Mouse (Mus musculus): ENCODE measurements at regions not wholly inside any gene's neighbourhood (a gene's known extent, or its start where the extent isn't known, plus 50 kb on each side); places are given as distances from the start of the nearest gene placed in this dataset.

- 33% methylated on average over 5 of the region's 5 CpGs for WGBS
- Histone ChIP-seq H3K4me1 (replicated peaks; ENCODE audit: control insufficient read depth, insufficient read depth, low read length) (no peaks in the 10 kb centered on the region), H3K4me3 (ENCODE audit: low read depth, low read length) (no peak overlapping the region), H3K27me3 (replicated peaks; ENCODE audit: control insufficient read depth, insufficient read depth, low read length) (no peaks in the 10 kb centered on the region), H3K27ac (ENCODE audit: low read depth, low read length) (no peak overlapping the region), H3K9me3 (ENCODE audit: control insufficient read depth) (no peaks in the 10 kb centered on the region), H3K9ac (ENCODE audit: low read depth, low read length) (no peak overlapping the region), H3K4me2 (replicated peaks; ENCODE audit: low read depth) (no peak overlapping the region), H3K36me3 (ENCODE audit: control insufficient read depth, insufficient read depth) (no peaks in the 10 kb centered on the region)
- peak; percentile 87 for TF ChIP-seq CTCF (IDR thresholded peaks at IDR 0.05; ENCODE audit: low read depth)
- no peak for ATAC-seq
These were observed 623.4 kb downstream of the Insc start for GRCm38 (mm10) chr7:115366910-115367309.

GRCm38 (mm10) chr7:115371143-115371542 lies 627.6 kb downstream of the Insc start:
- H3K4me2 ChIP-seq (replicated peaks; ENCODE audit: low read depth) = no peak overlapping the region
- no peaks in the 10 kb centered on the region for H3K9me3 ChIP-seq (ENCODE audit: control insufficient read depth)
- no peak for TF ChIP-seq CTCF (IDR thresholded peaks at IDR 0.05; ENCODE audit: low read depth)
- no peak overlapping the region for H3K9ac ChIP-seq (ENCODE audit: low read depth, low read length)
- H3K27ac ChIP-seq (ENCODE audit: low read depth, low read length) = no peak overlapping the region
- WGBS = 73% methylated on average over 9 of the region's 9 CpGs
- no peak for ATAC-seq
- no peaks in the 10 kb centered on the region for H3K36me3 ChIP-seq (ENCODE audit: control insufficient read depth, insufficient read depth)
- no peaks in the 10 kb centered on the region for H3K4me1 ChIP-seq (replicated peaks; ENCODE audit: control insufficient read depth, insufficient read depth, low read length)
- no peak overlapping the region for H3K4me3 ChIP-seq (ENCODE audit: low read depth, low read length)
- H3K27me3 ChIP-seq (replicated peaks; ENCODE audit: control insufficient read depth, insufficient read depth, low read length) = no peaks in the 10 kb centered on the region

GRCm38 (mm10) chr7:115372921-115373320 lies 629.4 kb downstream of the Insc start:
- no peak overlapping the region for H3K27ac ChIP-seq (ENCODE audit: low read depth, low read length)
- H3K4me2 ChIP-seq (replicated peaks; ENCODE audit: low read depth) = no peak overlapping the region
- no peak for ATAC-seq
- H3K36me3 ChIP-seq (ENCODE audit: control insufficient read depth, insufficient read depth) = no peaks in the 10 kb centered on the region; the same call in 1 of the 2 replicates
- no peaks in the 10 kb centered on the region for H3K9me3 ChIP-seq (ENCODE audit: control insufficient read depth)
- 58% methylated on average over 2 of the region's 2 CpGs for WGBS
- H3K27me3 ChIP-seq (replicated peaks; ENCODE audit: control insufficient read depth, insufficient read depth, low read length) = no peaks in the 10 kb centered on the region
- no peaks in the 10 kb centered on the region for H3K4me1 ChIP-seq (replicated peaks; ENCODE audit: control insufficient read depth, insufficient read depth, low read length)
- H3K9ac ChIP-seq (ENCODE audit: low read depth, low read length) = no peak overlapping the region
- no peak overlapping the region for H3K4me3 ChIP-seq (ENCODE audit: low read depth, low read length)
- no peak for TF ChIP-seq CTCF (IDR thresholded peaks at IDR 0.05; ENCODE audit: low read depth)

DNA sequence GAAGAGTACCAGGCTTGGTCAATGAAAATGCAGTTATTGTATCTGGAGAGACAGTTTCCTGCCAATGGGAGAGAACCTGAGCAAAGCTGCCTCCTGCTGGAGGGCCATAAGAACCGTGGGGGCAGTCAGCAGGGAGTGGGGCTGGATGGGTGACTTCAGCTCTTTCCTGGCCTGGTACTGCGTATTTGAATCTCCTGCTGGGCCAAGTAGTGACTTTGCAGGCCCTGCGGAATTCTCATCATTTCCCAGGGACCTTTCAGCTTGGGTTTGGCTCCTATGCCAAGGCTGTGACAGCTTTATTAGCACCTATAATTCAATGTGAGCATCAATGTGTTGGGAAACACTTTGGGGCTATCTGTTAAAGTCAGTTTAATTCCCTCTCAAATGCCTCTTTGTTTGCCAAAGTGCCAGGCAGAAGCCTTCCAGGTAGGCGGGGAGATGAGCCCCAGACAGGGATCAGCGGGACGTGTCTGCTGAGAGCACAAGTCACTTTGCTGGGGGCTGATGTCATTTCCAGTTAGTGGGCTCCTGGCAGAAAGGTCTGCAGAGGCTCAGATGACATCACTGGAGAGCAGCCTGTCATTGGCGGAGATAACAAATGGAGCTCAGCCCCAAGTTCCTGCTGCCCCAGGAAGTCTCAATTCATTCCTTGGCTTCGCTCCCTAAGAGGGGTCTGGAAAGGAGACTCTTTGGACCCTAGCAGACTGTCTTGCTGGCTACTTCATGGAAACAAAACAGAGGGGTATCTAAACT lies 630.5 kb downstream of the Insc start:
- H3K4me1 ChIP-seq (replicated peaks; ENCODE audit: control insufficient read depth, insufficient read depth, low read length) = no peaks in the 10 kb centered on the region
- H3K4me3 ChIP-seq (ENCODE audit: low read depth, low read length) = no peak overlapping the region
- H3K27ac ChIP-seq (ENCODE audit: low read depth, low read length) = no peak overlapping the region
- no peak overlapping the region for H3K9ac ChIP-seq (ENCODE audit: low read depth, low read length)
- no peak overlapping the region for H3K4me2 ChIP-seq (replicated peaks; ENCODE audit: low read depth)
- WGBS = 51% methylated on average over 8 of the region's 8 CpGs
- no peak for ATAC-seq
- no peaks in the 10 kb centered on the region for H3K27me3 ChIP-seq (replicated peaks; ENCODE audit: control insufficient read depth, insufficient read depth, low read length)
- TF ChIP-seq CTCF (IDR thresholded peaks at IDR 0.05; ENCODE audit: low read depth) = peak; percentile 43
- no peaks in the 10 kb centered on the region; the same call in 1 of the 2 replicates for H3K36me3 ChIP-seq (ENCODE audit: control insufficient read depth, insufficient read depth)
- no peaks in the 10 kb centered on the region for H3K9me3 ChIP-seq (ENCODE audit: control insufficient read depth)

- Histone ChIP-seq H3K27ac (ENCODE audit: low read depth, low read length) (no peak overlapping the region), H3K4me2 (replicated peaks; ENCODE audit: low read depth) (no peak overlapping the region), H3K27me3 (replicated peaks; ENCODE audit: control insufficient read depth, insufficient read depth, low read length) (no peaks in the 10 kb centered on the region), H3K9ac (ENCODE audit: low read depth, low read length) (no peak overlapping the region), H3K4me1 (replicated peaks; ENCODE audit: control insufficient read depth, insufficient read depth, low read length) (no peaks in the 10 kb centered on the region), H3K36me3 (ENCODE audit: control insufficient read depth, insufficient read depth) (no peaks in the 10 kb centered on the region; the same call in 1 of the 2 replicates), H3K4me3 (ENCODE audit: low read depth, low read length) (no peak overlapping the region), H3K9me3 (ENCODE audit: control insufficient read depth) (no peaks in the 10 kb centered on the region)
- 88% methylated on average over 4 of the region's 4 CpGs for WGBS
- no peak for TF ChIP-seq CTCF (IDR thresholded peaks at IDR 0.05; ENCODE audit: low read depth)
- no peak for ATAC-seq
These were observed 632.6 kb downstream of the Insc start for GRCm38 (mm10) chr7:115376067-115376466.

- Histone ChIP-seq H3K9me3 (ENCODE audit: control insufficient read depth) (no peaks in the 10 kb centered on the region), H3K36me3 (ENCODE audit: control insufficient read depth, insufficient read depth) (no peaks in the 10 kb centered on the region; the same call in 1 of the 2 replicates), H3K4me2 (replicated peaks; ENCODE audit: low read depth) (no peak overlapping the region), H3K4me3 (ENCODE audit: low read depth, low read length) (no peak overlapping the region), H3K27ac (ENCODE audit: low read depth, low read length) (no peak overlapping the region), H3K4me1 (replicated peaks; ENCODE audit: control insufficient read depth, insufficient read depth, low read length) (no peaks in the 10 kb centered on the region), H3K27me3 (replicated peaks; ENCODE audit: control insufficient read depth, insufficient read depth, low read length) (no peaks in the 10 kb centered on the region), H3K9ac (ENCODE audit: low read depth, low read length) (no peak overlapping the region)
- TF ChIP-seq CTCF (IDR thresholded peaks at IDR 0.05; ENCODE audit: low read depth) = no peak
- no peak for ATAC-seq
- 84% methylated on average over 3 of the region's 3 CpGs for WGBS
These were observed 635.3 kb downstream of the Insc start for GRCm38 (mm10) chr7:115378836-115379235.

Measured in intestine, postnatal 0 days (tissue).